8 mouse cellular contexts compared by ENCODE assay signal in the genomic region with DNA sequence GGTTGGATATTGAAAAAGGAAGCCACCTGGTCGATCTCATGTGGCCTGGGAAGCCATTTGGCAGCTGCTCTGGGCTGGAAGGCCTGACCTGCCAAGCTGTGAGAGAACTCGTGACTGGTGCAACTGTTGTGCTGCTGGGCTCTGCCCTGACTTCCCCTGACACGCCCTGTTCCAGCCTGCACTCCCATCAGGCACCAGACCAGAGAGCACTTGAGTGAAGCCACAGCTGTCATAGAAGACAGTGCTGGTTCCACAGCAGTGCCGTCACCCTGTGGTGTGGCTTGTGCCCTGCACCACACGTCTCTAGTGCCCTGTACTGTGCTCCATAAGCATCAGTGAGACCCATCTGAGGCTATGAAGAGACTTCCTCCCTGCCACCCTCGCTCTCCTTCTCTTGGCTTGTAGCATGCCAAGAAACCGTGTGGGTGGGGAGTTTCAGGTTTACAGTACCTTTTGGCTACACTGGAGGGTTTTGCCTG.
DNase-seq lines count a peak whose midpoint lies in the region; ATAC-seq and TF ChIP-seq lines count a peak whose summit lies in the region.

No protein-coding gene starts in this region.

- no peak overlapping the region for H3K27ac ChIP-seq in kidney, adult 2 months (ENCODE audit: insufficient read depth, low read depth, low read length)
- no peak overlapping the region for H3K27ac ChIP-seq in kidney, embryonic 15.5 days
- H3K27ac ChIP-seq in MEL (ENCODE audit: control insufficient read depth, low read depth, low read length) = peak overlapping the region; percentile 43
- no peak overlapping the region for H3K27ac ChIP-seq in midbrain, embryonic 10.5 days (replicated peaks)

- no peaks in the 10 kb centered on the region for H3K36me3 ChIP-seq in kidney, adult 2 months (ENCODE audit: control insufficient read depth, insufficient read depth, low read length)
- H3K36me3 ChIP-seq in kidney, embryonic 15.5 days = no peaks in the 10 kb centered on the region
- H3K36me3 ChIP-seq in MEL (ENCODE audit: control insufficient read depth in 1 of 2, insufficient read depth in 2 of 2, low read length in 2 of 2) = peaks cover 0 to 7% of the 10 kb centered on the region in 2 experiments; a peak in 2 of 4 replicates
- no peaks in the 10 kb centered on the region for H3K36me3 ChIP-seq in midbrain, embryonic 10.5 days

- peak; percentile 79 for DNase-seq in kidney, adult 2 months
- peak; percentile 67 for DNase-seq in MEL (ENCODE audit: low read depth, low spot score)
- DNase-seq in gastrocnemius, adult 18-20 months (ENCODE audit: low spot score) = peak; percentile 83
- DNase-seq in kidney, postnatal 14 days = peak; percentile 59
- DNase-seq in midbrain, embryonic 10.5 days (ENCODE audit: low spot score) = no peak
- no peak for DNase-seq in frontal cortex, postnatal 14 days (ENCODE audit: low spot score in 2 of 2)

- TF ChIP-seq POLR2A in kidney, adult 2 months (IDR thresholded peaks at IDR 0.05; ENCODE audit: low read depth, low read length) = no peak
- TF ChIP-seq POLR2A in MEL (IDR thresholded peaks at IDR 0.05; ENCODE audit: control insufficient read depth in 1 of 2, insufficient read depth in 1 of 2, low read depth in 1 of 2, low read length in 2 of 2, poor library complexity in 1 of 2) = peak in 1 of 2 experiments; percentile 46; a peak in 1 of 4 replicates

- H3K4me1 ChIP-seq in kidney, adult 2 months (ENCODE audit: control insufficient read depth, insufficient read depth, low read length) = peaks cover 12% of the 10 kb centered on the region
- H3K4me1 ChIP-seq in kidney, embryonic 15.5 days = peaks cover 10% of the 10 kb centered on the region
- H3K4me1 ChIP-seq in MEL (ENCODE audit: control insufficient read depth in 1 of 2, insufficient read depth in 2 of 2, low read length in 2 of 2) = peaks cover 9% of the 10 kb centered on the region in 2 experiments
- H3K4me1 ChIP-seq in midbrain, embryonic 10.5 days = peaks cover 10% of the 10 kb centered on the region

- no peak overlapping the region for H3K9ac ChIP-seq in kidney, embryonic 15.5 days
- H3K9ac ChIP-seq in MEL (ENCODE audit: control insufficient read depth, low read depth, low read length, poor library complexity, severe bottlenecking) = peak overlapping the region; percentile 19

- H3K79me2 ChIP-seq in MEL (ENCODE audit: control insufficient read depth, insufficient read depth, low read length, poor library complexity) = no peaks in the 10 kb centered on the region

- no peaks in the 10 kb centered on the region for H3K27me3 ChIP-seq in kidney, adult 2 months (replicated peaks; ENCODE audit: control insufficient read depth, insufficient read depth, low read length)
- no peaks in the 10 kb centered on the region for H3K27me3 ChIP-seq in kidney, embryonic 15.5 days
- H3K27me3 ChIP-seq in MEL (ENCODE audit: control insufficient read depth in 1 of 2, insufficient read depth in 2 of 2, low read length in 2 of 2) = no peaks in the 10 kb centered on the region
- no peaks in the 10 kb centered on the region for H3K27me3 ChIP-seq in midbrain, embryonic 10.5 days (ENCODE audit: low read depth, poor library complexity, severe bottlenecking)

- TF ChIP-seq RAD21 in MEL (IDR thresholded peaks at IDR 0.05; ENCODE audit: low read depth, low read length) = no peak; the same call in 1 of the 2 replicates

- H3K9me3 ChIP-seq in kidney, embryonic 15.5 days (replicated peaks) = no peaks in the 10 kb centered on the region
- H3K9me3 ChIP-seq in MEL (replicated peaks; ENCODE audit: insufficient read depth, low read length) = no peaks in the 10 kb centered on the region
- H3K9me3 ChIP-seq in midbrain, embryonic 10.5 days (replicated peaks) = no peaks in the 10 kb centered on the region

- WGBS in kidney, adult 2 months = 59% methylated on average over 7 of the region's 7 CpGs
- 69% methylated on average over 7 of the region's 7 CpGs for WGBS in kidney, embryonic 15.5 days
- 79% methylated on average over 7 of the region's 7 CpGs for WGBS in midbrain, embryonic 10.5 days

- no peak overlapping the region for H3K4me2 ChIP-seq in kidney, embryonic 15.5 days

- ATAC-seq in kidney, embryonic 15.5 days (replicated peaks; ENCODE audit: low FRiP score) = no peak
- ATAC-seq in megakaryocyte-erythroid progenitor cell, adult 5-6 weeks (replicated peaks; ENCODE audit: low FRiP score, low TSS enrichment, poor library complexity, severe bottlenecking) = peak; percentile 94

- TF ChIP-seq CTCF in kidney, adult 2 months (conservative IDR thresholded peaks at IDR 0.05; ENCODE audit: insufficient read depth, insufficient read length, low read depth, low read length) = no peak
- TF ChIP-seq CTCF in MEL (IDR thresholded peaks at IDR 0.05 in 2 of 3, conservative IDR thresholded peaks at IDR 0.05 in 1 of 3; ENCODE audit: control insufficient read depth in 1 of 3, insufficient read depth in 1 of 3, low read depth in 2 of 3, low read length in 3 of 3, poor library complexity in 1 of 3, severe bottlenecking in 1 of 3) = no peak

- no peak overlapping the region for H3K4me3 ChIP-seq in kidney, adult 2 months (ENCODE audit: insufficient read depth, low read depth, low read length)
- no peak overlapping the region for H3K4me3 ChIP-seq in kidney, embryonic 15.5 days (replicated peaks)
- no peak overlapping the region for H3K4me3 ChIP-seq in MEL (ENCODE audit: control insufficient read depth in 1 of 2, insufficient read depth in 1 of 2, low read depth in 2 of 2, low read length in 2 of 2)
- H3K4me3 ChIP-seq in midbrain, embryonic 10.5 days = no peak overlapping the region

- peak in 1 of 2 experiments; percentile 41; a peak in 1 of 4 replicates for TF ChIP-seq EP300 in MEL (IDR thresholded peaks at IDR 0.05; ENCODE audit: low read depth in 1 of 2, low read length in 2 of 2)

TF ChIP-seq in MEL, 35 proteins besides CTCF, POLR2A, EP300 and RAD21:
- TF ChIP-seq USF2 (IDR thresholded peaks at IDR 0.05; ENCODE audit: borderline replicate concordance in 1 of 2, insufficient read depth in 1 of 2, low read depth in 1 of 2, low read length in 2 of 2) = no peak
- no peak for TF ChIP-seq MEF2A (IDR thresholded peaks at IDR 0.05; ENCODE audit: extremely low read depth, insufficient replicate concordance, low read depth, low read length, poor library complexity, severe bottlenecking)
- TF ChIP-seq MXI1 (IDR thresholded peaks at IDR 0.05; ENCODE audit: low read depth, low read length) = peak; percentile 71
- TF ChIP-seq BHLHE40 (IDR thresholded peaks at IDR 0.05; ENCODE audit: borderline replicate concordance, low read depth, low read length) = no peak
- no peak for TF ChIP-seq KAT2A (conservative IDR thresholded peaks at IDR 0.05; ENCODE audit: low read depth, low read length)
- TF ChIP-seq CHD1 (IDR thresholded peaks at IDR 0.05; ENCODE audit: low read depth, low read length) = no peak
- peak; percentile 41; the same call in 1 of the 2 replicates for TF ChIP-seq TCF12 (IDR thresholded peaks at IDR 0.05; ENCODE audit: low read depth, low read length)
- no peak for TF ChIP-seq GABPA (IDR thresholded peaks at IDR 0.05; ENCODE audit: low read depth, low read length)
- TF ChIP-seq SIN3A (IDR thresholded peaks at IDR 0.05; ENCODE audit: low read length) = peak; percentile 31; the same call in 1 of the 2 replicates
- no peak for TF ChIP-seq MYC (IDR thresholded peaks at IDR 0.05; ENCODE audit: low read depth, low read length)
- TF ChIP-seq TBP (IDR thresholded peaks at IDR 0.05; ENCODE audit: low read depth, low read length) = 0 out of 2 replicates have a peak, but pooled peaks have one; percentile 34
- TF ChIP-seq TAL1 (IDR thresholded peaks at IDR 0.05; ENCODE audit: low read length) = no peak
- TF ChIP-seq MYB (IDR thresholded peaks at IDR 0.05; ENCODE audit: low read depth, low read length) = no peak
- no peak for TF ChIP-seq NRF1 (IDR thresholded peaks at IDR 0.05; ENCODE audit: insufficient read depth, low read depth, low read length, poor library complexity, severe bottlenecking)
- no peak for TF ChIP-seq RCOR1 (IDR thresholded peaks at IDR 0.05; ENCODE audit: low read depth, low read length)
- 0 out of 2 replicates have a peak, but pooled peaks have one; percentile 19 for TF ChIP-seq ZMIZ1 (IDR thresholded peaks at IDR 0.05; ENCODE audit: low read depth, low read length)
- TF ChIP-seq MAFK (IDR thresholded peaks at IDR 0.05; ENCODE audit: borderline replicate concordance, low read depth, low read length) = no peak
- TF ChIP-seq SMC3 (IDR thresholded peaks at IDR 0.05; ENCODE audit: low read depth, low read length) = no peak
- no peak for TF ChIP-seq E2F4 (IDR thresholded peaks at IDR 0.05; ENCODE audit: borderline replicate concordance, low read depth, low read length)
- no peak for TF ChIP-seq ZC3H11A (IDR thresholded peaks at IDR 0.05; ENCODE audit: low read depth, low read length)
- TF ChIP-seq MAX (IDR thresholded peaks at IDR 0.05; ENCODE audit: low read length) = no peak; the same call in 1 of the 2 replicates
- TF ChIP-seq NELFE (IDR thresholded peaks at IDR 0.05; ENCODE audit: low read depth, low read length) = no peak
- TF ChIP-seq POLR2AphosphoS2 (IDR thresholded peaks at IDR 0.05; ENCODE audit: low read length) = no peak
- no peak for TF ChIP-seq JUND (IDR thresholded peaks at IDR 0.05; ENCODE audit: low read depth, low read length)
- TF ChIP-seq ELF1 (IDR thresholded peaks at IDR 0.05; ENCODE audit: low read depth, low read length) = no peak
- TF ChIP-seq ETS1 (IDR thresholded peaks at IDR 0.05; ENCODE audit: low read depth, low read length) = peak; percentile 44; the same call in 1 of the 2 replicates
- no peak for TF ChIP-seq POLR2AphosphoS5 (IDR thresholded peaks at IDR 0.05; ENCODE audit: borderline replicate concordance, low read depth, low read length)
- peak; percentile 48; the same call in 1 of the 2 replicates for TF ChIP-seq USF1 (IDR thresholded peaks at IDR 0.05; ENCODE audit: low read depth, low read length)

Comparison
In these comparisons a context has a peak if more than half of its experiments do, and no peak if none do; other contexts are left out.
1. DNase-seq: peak in kidney, adult 2 months (single experiment), MEL (single experiment), gastrocnemius, adult 18-20 months (single experiment) and kidney, postnatal 14 days (single experiment); none in midbrain, embryonic 10.5 days (single experiment) and frontal cortex, postnatal 14 days (0 of 2).